Comparison of ENCODE assay signal across 15 mouse cellular contexts in the genomic region with DNA sequence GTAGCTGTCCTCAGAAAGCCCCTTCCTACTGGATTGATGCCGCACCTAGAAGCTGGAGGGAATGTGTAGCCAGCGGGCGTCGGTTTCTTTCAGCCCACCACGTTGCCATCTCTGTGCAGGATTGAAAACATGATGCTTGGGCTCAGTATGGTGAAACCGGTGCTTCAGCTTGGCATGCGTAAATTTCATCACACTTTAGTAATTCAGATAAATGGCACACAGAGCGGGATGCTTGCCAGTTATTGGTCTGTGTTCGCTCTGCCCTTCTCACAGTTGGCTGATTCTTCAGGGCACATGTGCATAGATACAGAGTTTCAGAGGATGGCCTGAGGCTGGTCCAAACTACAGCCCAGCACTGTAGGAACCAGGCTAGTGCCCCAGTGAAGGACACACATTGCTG. TPM values are rescaled to one million over a fixed set of nuclear protein-coding genes. Genes with fewer than 3 reads are reported as not detected.
DNase-seq lines count a peak whose midpoint lies in the region; ATAC-seq lines count a peak whose summit lies in the region.
"Had no signal": no experiment of that assay in that cellular context is flagged by ENCODE, and none has a peak within 500 bp of the region (broad histone marks: within the 10 kb centered on the region; RNA-seq: fewer than 3 reads in every experiment).

No protein-coding gene starts in this region.

- H3K36me3 ChIP-seq in hindbrain, embryonic 13.5 days: peaks cover 6% of the 10 kb centered on the region
- H3K36me3 ChIP-seq in hindbrain, embryonic 12.5 days: 0 out of 2 replicates have a peak, but pooled peaks cover 6% of the 10 kb centered on the region
- peaks cover 3% of the 10 kb centered on the region; the same call in 1 of the 2 replicates for H3K36me3 ChIP-seq in midbrain, embryonic 14.5 days (ENCODE audit: control insufficient read depth, insufficient read depth, low read length)
- H3K36me3 ChIP-seq in midbrain, embryonic 10.5 days: peaks cover 13% of the 10 kb centered on the region
- H3K36me3 ChIP-seq in neural tube, embryonic 15.5 days: no peaks in the 10 kb centered on the region
- H3K36me3 ChIP-seq in intestine, embryonic 15.5 days: no peaks in the 10 kb centered on the region
- H3K36me3 ChIP-seq: heart, embryonic 15.5 days; lung, embryonic 15.5 days had no signal

- no peak for ATAC-seq in hindbrain, embryonic 13.5 days (ENCODE audit: low FRiP score)
- no peak for ATAC-seq in hindbrain, embryonic 12.5 days (ENCODE audit: low FRiP score)
- no peak for ATAC-seq in midbrain, embryonic 14.5 days (ENCODE audit: low FRiP score, low TSS enrichment)
- peak; percentile 16; the same call in 1 of the 2 replicates for ATAC-seq in neural tube, embryonic 15.5 days (ENCODE audit: low FRiP score)
- no peak for ATAC-seq in intestine, embryonic 15.5 days

- H3K4me1 ChIP-seq in hindbrain, embryonic 13.5 days (replicated peaks): peaks cover 61% of the 10 kb centered on the region
- H3K4me1 ChIP-seq in hindbrain, embryonic 12.5 days: peaks cover 43% of the 10 kb centered on the region
- peaks cover 18% of the 10 kb centered on the region for H3K4me1 ChIP-seq in midbrain, embryonic 14.5 days (ENCODE audit: control insufficient read depth, insufficient read depth, low read length)
- peaks cover 27% of the 10 kb centered on the region for H3K4me1 ChIP-seq in midbrain, embryonic 10.5 days
- peaks cover 51% of the 10 kb centered on the region for H3K4me1 ChIP-seq in neural tube, embryonic 15.5 days
- peaks cover 24% of the 10 kb centered on the region for H3K4me1 ChIP-seq in intestine, embryonic 15.5 days (replicated peaks)

- no peaks in the 10 kb centered on the region for H3K27me3 ChIP-seq in hindbrain, embryonic 13.5 days
- no peaks in the 10 kb centered on the region for H3K27me3 ChIP-seq in hindbrain, embryonic 12.5 days
- no peaks in the 10 kb centered on the region for H3K27me3 ChIP-seq in midbrain, embryonic 14.5 days (ENCODE audit: control insufficient read depth, insufficient read depth, low read length)
- H3K27me3 ChIP-seq in midbrain, embryonic 10.5 days (ENCODE audit: low read depth, poor library complexity, severe bottlenecking): no peaks in the 10 kb centered on the region
- no peaks in the 10 kb centered on the region for H3K27me3 ChIP-seq in neural tube, embryonic 15.5 days (replicated peaks)
- no peaks in the 10 kb centered on the region for H3K27me3 ChIP-seq in intestine, embryonic 15.5 days (replicated peaks)
- H3K27me3 ChIP-seq: CH12.LX; embryonic facial prominence, embryonic 13.5 days; heart, embryonic 15.5 days; lung, embryonic 15.5 days; megakaryocyte, embryonic 14.5 days had no signal

- DNase-seq in adrenal gland, postnatal 14 days: peak; percentile 47
- no peak for DNase-seq in adrenal gland, postnatal 25 days
- no peak for DNase-seq in midbrain, embryonic 14.5 days
- DNase-seq in midbrain, embryonic 10.5 days (ENCODE audit: low spot score): no peak
- DNase-seq: liver; retina, postnatal 1 day had no signal

- 82% methylated on average over 9 of the region's 9 CpGs for WGBS in hindbrain, embryonic 13.5 days
- WGBS in hindbrain, embryonic 12.5 days: 89% methylated on average over 9 of the region's 9 CpGs
- WGBS in midbrain, embryonic 14.5 days: 87% methylated on average over 9 of the region's 9 CpGs
- 94% methylated on average over 9 of the region's 9 CpGs for WGBS in midbrain, embryonic 10.5 days
- 59% methylated on average over 9 of the region's 9 CpGs for WGBS in neural tube, embryonic 15.5 days
- WGBS in intestine, embryonic 15.5 days: 89% methylated on average over 9 of the region's 9 CpGs

- H3K4me2 ChIP-seq in hindbrain, embryonic 13.5 days: no peak overlapping the region
- no peak overlapping the region for H3K4me2 ChIP-seq in hindbrain, embryonic 12.5 days (replicated peaks)
- no peak overlapping the region for H3K4me2 ChIP-seq in midbrain, embryonic 14.5 days (ENCODE audit: low read length)
- H3K4me2 ChIP-seq in neural tube, embryonic 15.5 days: no peak overlapping the region; the same call in 1 of the 2 replicates
- H3K4me2 ChIP-seq in intestine, embryonic 15.5 days (replicated peaks): no peak overlapping the region
- H3K4me2 ChIP-seq: embryonic facial prominence, embryonic 13.5 days; heart, embryonic 15.5 days; lung, embryonic 15.5 days had no signal

- 0 out of 2 replicates have a peak overlapping the region, but pooled peaks have one; percentile 46 for H3K9ac ChIP-seq in hindbrain, embryonic 13.5 days
- no peak overlapping the region for H3K9ac ChIP-seq in hindbrain, embryonic 12.5 days
- no peak overlapping the region for H3K9ac ChIP-seq in midbrain, embryonic 14.5 days (replicated peaks; ENCODE audit: low read length)
- no peak overlapping the region for H3K9ac ChIP-seq in neural tube, embryonic 15.5 days (replicated peaks)
- no peak overlapping the region for H3K9ac ChIP-seq in intestine, embryonic 15.5 days
- H3K9ac ChIP-seq: embryonic facial prominence, embryonic 13.5 days; heart, embryonic 15.5 days; lung, embryonic 15.5 days had no signal

- no peaks in the 10 kb centered on the region for H3K9me3 ChIP-seq in hindbrain, embryonic 13.5 days
- no peaks in the 10 kb centered on the region for H3K9me3 ChIP-seq in hindbrain, embryonic 12.5 days (replicated peaks)
- no peaks in the 10 kb centered on the region for H3K9me3 ChIP-seq in midbrain, embryonic 14.5 days (ENCODE audit: control insufficient read depth, low read length)
- no peaks in the 10 kb centered on the region for H3K9me3 ChIP-seq in midbrain, embryonic 10.5 days (replicated peaks)
- H3K9me3 ChIP-seq in neural tube, embryonic 15.5 days (replicated peaks): no peaks in the 10 kb centered on the region
- no peaks in the 10 kb centered on the region for H3K9me3 ChIP-seq in intestine, embryonic 15.5 days
- H3K9me3 ChIP-seq: embryonic facial prominence, embryonic 13.5 days; heart, embryonic 15.5 days; lung, embryonic 15.5 days; megakaryocyte, embryonic 14.5 days had no signal

- H3K4me3 ChIP-seq in hindbrain, embryonic 13.5 days: no peak overlapping the region
- H3K4me3 ChIP-seq in hindbrain, embryonic 12.5 days: no peak overlapping the region
- H3K4me3 ChIP-seq in midbrain, embryonic 14.5 days (replicated peaks; ENCODE audit: low read depth, low read length): no peak overlapping the region
- H3K4me3 ChIP-seq in midbrain, embryonic 10.5 days: no peak overlapping the region
- no peak overlapping the region for H3K4me3 ChIP-seq in neural tube, embryonic 15.5 days (replicated peaks)
- no peak overlapping the region for H3K4me3 ChIP-seq in intestine, embryonic 15.5 days (replicated peaks)
- H3K4me3 ChIP-seq: embryonic facial prominence, embryonic 13.5 days; heart, embryonic 15.5 days; lung, embryonic 15.5 days had no signal

- peak overlapping the region; percentile 69 for H3K27ac ChIP-seq in hindbrain, embryonic 13.5 days
- H3K27ac ChIP-seq in hindbrain, embryonic 12.5 days: no peak overlapping the region
- H3K27ac ChIP-seq in midbrain, embryonic 14.5 days (replicated peaks; ENCODE audit: low read depth, low read length): 0 out of 2 replicates have a peak overlapping the region, but pooled peaks have one; percentile 27
- H3K27ac ChIP-seq in midbrain, embryonic 10.5 days (replicated peaks): no peak overlapping the region
- peak overlapping the region; percentile 39 for H3K27ac ChIP-seq in neural tube, embryonic 15.5 days (replicated peaks)
- no peak overlapping the region for H3K27ac ChIP-seq in intestine, embryonic 15.5 days
- H3K27ac ChIP-seq: lung, embryonic 15.5 days had no signal

RNA-seq across cellular contexts. Expression of gene Fyn, which starts 53.1 kb away (rescaled TPM):
- total RNA-seq in adrenal gland, postnatal 14 days (2021): 51.8 and 73.6 TPM in 2 replicates
- total RNA-seq in adrenal gland, postnatal 25 days (2021): 47.7 and 49.6 TPM in 2 replicates
- 68.3 and 71.0 TPM in 2 replicates for polyA plus RNA-seq in hindbrain, embryonic 13.5 days (2015; fragmentation: Nextera tagmentation; extraction: Ambion mirVana)
- 64.8 and 67.9 TPM in 2 replicates for polyA plus RNA-seq in hindbrain, embryonic 12.5 days (2016; fragmentation: Nextera tagmentation; extraction: Ambion mirVana)
- 87.3 and 90.8 TPM in 2 replicates for polyA plus RNA-seq in midbrain, embryonic 14.5 days (2014; fragmentation: Nextera tagmentation; extraction: Ambion mirVana)
- polyA plus RNA-seq in midbrain, embryonic 10.5 days (2016; fragmentation: Nextera tagmentation; extraction: Ambion mirVana): 24.3 and 28.9 TPM in 2 replicates
- 67.8 and 76.5 TPM in 2 replicates for polyA plus RNA-seq in neural tube, embryonic 15.5 days (2015; fragmentation: Nextera tagmentation; extraction: Ambion mirVana)
- polyA plus RNA-seq in intestine, embryonic 15.5 days (2015; fragmentation: Nextera tagmentation; extraction: Ambion mirVana): 21.3 and 23.4 TPM in 2 replicates

Comparison
In these comparisons a context has a peak if more than half of its experiments do, and no peak if none do; other contexts are left out.
1. H3K27ac ChIP-seq: peak in hindbrain, embryonic 13.5 days (single experiment), midbrain, embryonic 14.5 days (single experiment) and neural tube, embryonic 15.5 days (single experiment); none in hindbrain, embryonic 12.5 days (single experiment), midbrain, embryonic 10.5 days (single experiment) and intestine, embryonic 15.5 days (single experiment).